Comparison of ENCODE assay signal across 8 mouse cellular contexts in the genomic region with DNA sequence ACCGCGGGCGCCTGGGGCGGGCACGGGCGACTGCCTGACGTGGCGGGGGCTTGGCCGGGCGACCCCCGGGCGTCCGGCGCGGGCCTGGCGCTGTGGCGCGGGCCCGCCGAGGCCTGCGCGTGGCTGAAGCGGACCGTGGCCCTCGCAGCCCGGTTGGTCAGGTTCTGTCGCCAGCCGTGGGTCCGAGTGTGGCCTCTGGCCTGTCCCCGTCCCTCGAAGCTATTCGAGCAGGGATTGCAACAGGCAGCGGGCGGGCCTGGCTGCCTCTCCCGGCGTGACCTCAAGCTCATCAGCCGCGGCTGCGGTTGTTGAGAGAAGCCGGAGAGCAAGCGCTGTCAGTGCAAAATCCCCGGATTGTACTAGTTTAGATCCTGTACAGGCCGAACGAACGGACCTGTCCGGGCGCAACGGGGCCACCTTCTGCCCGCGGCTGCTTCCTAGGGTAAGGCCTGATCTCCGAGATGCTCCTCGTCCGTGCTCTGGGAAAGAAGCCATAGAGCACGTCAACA. TPM values are rescaled to one million over a fixed set of nuclear protein-coding genes. Genes with fewer than 3 reads are reported as not detected.
A peak's percentile ranks its signal among the peaks of the same experiment; 100 is the strongest.
DNase-seq lines count a peak whose midpoint lies in the region; ATAC-seq and TF ChIP-seq lines count a peak whose summit lies in the region.

No protein-coding gene starts in this region.

- peaks cover 5% of the 10 kb centered on the region; the same call in 1 of the 2 replicates for H3K36me3 ChIP-seq in hindbrain, embryonic 15.5 days

- H3K9ac ChIP-seq in hindbrain, embryonic 15.5 days, result peak overlapping the region; percentile 96

- ATAC-seq in hindbrain, embryonic 15.5 days (ENCODE audit: low FRiP score, low read depth), result peak; percentile 71

- H3K27me3 ChIP-seq in hindbrain, embryonic 15.5 days, result no peaks in the 10 kb centered on the region

- peaks cover 41% of the 10 kb centered on the region for H3K4me1 ChIP-seq in hindbrain, embryonic 15.5 days (replicated peaks)

- TF ChIP-seq CTCF in gastrocnemius, adult 2 months (IDR thresholded peaks at IDR 0.05), result no peak
- no peak for TF ChIP-seq CTCF in left cerebral cortex, adult 2 months (IDR thresholded peaks at IDR 0.05)

- H3K4me3 ChIP-seq in gastrocnemius, adult 2 months, result peak overlapping the region; percentile 74
- H3K4me3 ChIP-seq in hindbrain, embryonic 15.5 days, result peak overlapping the region; percentile 80
- H3K4me3 ChIP-seq in left cerebral cortex, adult 2 months, result peak overlapping the region; percentile 76

- H3K4me2 ChIP-seq in hindbrain, embryonic 15.5 days, result peak overlapping the region; percentile 81

- intact Hi-C loops in gastrocnemius, adult 2 months (cut with DNase I), result loop anchor here (5.0 kb wide), 1 partner anchor 52 kb away; no protein-coding TSS in a partner anchor
- intact Hi-C loops in left cerebral cortex, adult 2 months (cut with DNase I), result loop anchor here (5.0 kb wide), 1 partner anchor 47 kb away; no protein-coding TSS in a partner anchor

- peak; percentile 26 for DNase-seq in right cerebral cortex, adult 18-20 months
- DNase-seq in right cerebral cortex, postnatal 25 days, result no peak
- DNase-seq in cerebellum, postnatal 14 days, result peak; percentile 68 to 69
- peak; percentile 82 for DNase-seq in gastrocnemius, adult 2 months
- DNase-seq in left cerebral cortex, adult 2 months (ENCODE audit: extremely low spot score in 1 of 2, low spot score in 2 of 2), result peak; percentile 42 to 45
- peak; percentile 69 to 77 for DNase-seq in lung, postnatal 4 days
- DNase-seq in skeletal muscle tissue, adult 2 months (ENCODE audit: low read depth, low spot score), result peak; percentile 26

- WGBS in hindbrain, embryonic 15.5 days, result under 1% methylated on average over 52 of the region's 54 CpGs

- peak overlapping the region; percentile 84 for H3K27ac ChIP-seq in gastrocnemius, adult 2 months
- peak overlapping the region; percentile 87 for H3K27ac ChIP-seq in hindbrain, embryonic 15.5 days (replicated peaks)
- H3K27ac ChIP-seq in left cerebral cortex, adult 2 months, result peak overlapping the region; percentile 88

- no peaks in the 10 kb centered on the region for H3K9me3 ChIP-seq in hindbrain, embryonic 15.5 days

RNA-seq across cellular contexts. Expression of a gene that starts 0.4 kb away (rescaled TPM):
- total RNA-seq in gastrocnemius, adult 2 months (2021), result 10 to 100 TPM; 20.5 to 23.6 TPM
- polyA plus RNA-seq in hindbrain, embryonic 15.5 days (2015; fragmentation: Nextera tagmentation; extraction: Ambion mirVana), result 85.1 and 95.0 TPM in 2 replicates
- 10 to 100 TPM; 84.9 to 86.0 TPM for total RNA-seq in left cerebral cortex, adult 2 months (2021)

RNA-seq across cellular contexts. Expression of a gene that starts 27.2 kb away (rescaled TPM):
- 10 to 100 TPM; 20.2 to 20.5 TPM for total RNA-seq in gastrocnemius, adult 2 months (2021)
- 45.7 and 54.2 TPM in 2 replicates for polyA plus RNA-seq in hindbrain, embryonic 15.5 days (2015; fragmentation: Nextera tagmentation; extraction: Ambion mirVana)
- 10 to 100 TPM; 76.9 to 83.4 TPM for total RNA-seq in left cerebral cortex, adult 2 months (2021)

RNA-seq across cellular contexts. Expression of a gene that starts 37.2 kb away (rescaled TPM):
- total RNA-seq in gastrocnemius, adult 2 months (2021), result 1 to 10 TPM; 3.6 to 5.2 TPM
- 2.0 and 2.3 TPM in 2 replicates for polyA plus RNA-seq in hindbrain, embryonic 15.5 days (2015; fragmentation: Nextera tagmentation; extraction: Ambion mirVana)
- 1 to 10 TPM; 2.8 to 5.9 TPM for total RNA-seq in left cerebral cortex, adult 2 months (2021)
